Mouse (Mus musculus) gastrocnemius, postnatal 14 days (tissue): Measurements from ENCODE around the gene Yes1. TPM values are rescaled to one million over a fixed set of nuclear protein-coding genes. Genes with fewer than 3 reads are reported as not detected.

Source experiments
- total RNA-seq, 2 experiments: library from RNA; stranded (reverse); gene quantifications; 2 replicates each; pipeline ENCODE4 v1.2.3; 2021

The Yes1 gene
- total RNA-seq, 2 experiments from 2014 or later, result 14.1 to 15.7 TPM

Other genes with a start within 250 kb of the Yes1 start
- 100 to 1,000 TPM; 324 to 326 TPM for gene Ppp1cb, start 152.3 kb upstream of the Yes1 start, total RNA-seq
- gene Pisd, start 174.5 kb downstream of the Yes1 start, total RNA-seq, result 10 to 100 TPM; 19.1 to 20.5 TPM
- gene Gm20671, start 215.9 kb downstream of the Yes1 start, total RNA-seq, result not detected
- 1 to 10 TPM; 6.1 to 6.9 TPM for gene Prr14l, start 243.1 kb downstream of the Yes1 start, total RNA-seq